Mouse (Mus musculus): ENCODE data around the gene Syne3.

DNA sequence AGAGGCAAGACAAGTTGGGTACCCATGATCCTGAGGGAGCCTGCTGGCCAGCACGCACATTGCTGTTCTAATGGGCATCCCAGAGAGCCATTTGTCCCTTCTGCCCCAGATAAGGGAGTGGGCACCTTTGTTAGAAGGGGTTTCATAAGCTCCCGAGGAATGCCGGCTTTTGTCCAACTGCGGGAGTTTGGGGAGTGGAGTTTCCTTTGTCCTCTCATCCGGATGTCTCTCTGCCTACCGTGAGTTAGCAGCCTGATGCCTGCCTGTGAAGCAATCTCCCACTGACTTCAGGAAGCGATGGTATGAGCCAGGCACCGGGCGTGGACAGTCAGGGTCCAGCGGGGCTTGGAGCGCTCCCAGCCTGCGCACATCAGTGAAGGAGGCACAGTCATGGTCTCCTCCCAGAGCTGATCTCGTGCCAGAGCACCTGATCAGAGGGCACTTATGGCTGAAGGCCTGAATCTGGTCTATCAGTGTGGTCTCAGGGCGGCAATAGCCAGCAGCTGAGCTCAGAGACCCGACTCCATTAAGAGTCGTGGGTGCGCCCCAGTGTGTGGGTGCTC lies 38.8 kb upstream of the Syne3 start:
- no peak for TF ChIP-seq CTCF (IDR thresholded peaks at IDR 0.05; ENCODE audit: low read depth)
- no peak for TF ChIP-seq EP300 (IDR thresholded peaks at IDR 0.05; ENCODE audit: low read depth)

Data from heart, postnatal 0 days (tissue).